Mouse (Mus musculus): Measurements from ENCODE around the gene Apba1.

The Apba1 gene

GRCm38 (mm10) chr19:23758554-23759321 is at the start of gene Apba1:
Apba1 (plus strand) TSS chr19:23758887.
- in situ Hi-C loops (cut with MboI, MseI): loop anchor here (5.0 kb wide), 1 partner anchor 66 kb away; no protein-coding TSS in a partner anchor

DNA sequence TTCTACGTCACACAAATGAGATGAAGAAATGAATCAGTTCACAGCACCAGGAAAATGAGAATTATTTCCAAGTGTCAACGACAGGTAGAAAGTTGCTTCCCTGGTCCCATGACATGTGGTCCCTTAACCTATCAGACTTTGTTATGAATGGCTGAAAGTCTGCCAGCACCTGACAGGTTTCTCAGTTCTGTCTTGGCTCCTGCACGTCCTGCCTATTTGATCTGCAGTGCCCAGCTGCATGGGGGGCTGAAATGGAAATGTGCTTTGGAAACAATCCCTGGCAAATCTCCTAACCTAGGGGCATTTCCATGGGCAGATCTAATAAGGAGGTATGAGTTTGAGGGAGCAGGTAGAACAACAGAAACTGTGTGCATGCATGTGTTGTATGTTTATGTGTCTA is 12.2 kb upstream of the Apba1 start:
- in situ Hi-C loops (cut with MboI, MseI): no loop called here

- in situ Hi-C loops (cut with MboI, MseI): loop anchor here (5.0 kb wide), 1 partner anchor 65 kb away; no protein-coding TSS in a partner anchor
These were observed 1.7 kb upstream of the Apba1 start for GRCm38 (mm10) chr19:23757011-23757410.

DNA sequence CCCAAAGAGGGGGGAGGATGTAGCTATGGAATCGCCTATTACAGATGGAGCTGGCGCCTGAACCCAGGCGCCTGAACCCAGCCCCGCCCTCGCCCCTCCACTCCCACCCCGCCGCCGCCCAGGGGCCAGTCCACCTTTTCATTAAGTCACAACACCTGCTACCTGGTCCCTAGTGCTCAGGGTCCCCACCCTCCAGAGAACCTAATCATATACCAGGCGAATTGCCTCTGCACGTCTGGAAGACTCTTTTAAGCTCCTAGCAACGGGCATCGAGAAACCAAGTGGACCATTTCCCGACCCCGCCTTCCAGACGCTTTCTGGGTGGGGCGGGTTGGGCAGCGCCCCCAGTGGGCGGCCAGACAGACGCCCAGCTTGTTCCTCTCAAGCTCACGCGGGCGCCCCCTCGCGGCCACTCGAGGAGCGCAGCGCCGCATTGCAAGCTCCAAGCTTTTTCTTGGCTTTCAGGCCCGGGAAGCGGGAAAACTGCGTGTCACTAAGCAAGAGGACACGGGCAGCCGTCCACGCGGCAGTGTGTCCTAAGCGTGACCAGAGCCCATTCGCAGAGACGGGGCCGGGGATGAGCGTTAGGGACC is 630 bp upstream of the Apba1 start:
- in situ Hi-C loops (cut with MboI, MseI): loop anchor here (5.0 kb wide), 1 partner anchor 66 kb away; no protein-coding TSS in a partner anchor

- in situ Hi-C loops (cut with MboI, MseI): loop anchor here (5.0 kb wide), 1 partner anchor 67 kb away; no protein-coding TSS in a partner anchor
These were observed 747 bp downstream of the Apba1 start for GRCm38 (mm10) chr19:23759322-23759945.

DNA sequence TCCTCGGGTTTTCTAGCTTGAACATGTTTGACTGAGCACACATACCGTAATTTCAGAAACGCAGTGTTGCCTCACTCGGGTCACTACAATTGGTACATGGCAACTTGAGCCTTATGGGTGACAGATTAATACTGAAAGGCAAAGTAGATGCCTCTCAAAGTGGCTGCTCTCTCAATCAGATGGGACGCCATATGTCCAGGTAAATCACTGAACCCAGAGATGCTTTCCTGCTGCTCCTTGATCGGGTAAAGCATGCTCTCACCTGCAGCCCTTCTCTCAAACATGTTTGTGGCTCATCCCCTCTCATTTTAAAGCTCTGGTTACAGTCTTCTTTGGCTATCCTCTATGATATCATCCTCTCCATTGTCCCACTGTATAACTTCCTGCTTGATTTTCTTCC is 4.7 kb downstream of the Apba1 start:
- in situ Hi-C loops (cut with MboI, MseI): loop anchor here (5.0 kb wide), 1 partner anchor 49 kb away; no protein-coding TSS in a partner anchor

DNA sequence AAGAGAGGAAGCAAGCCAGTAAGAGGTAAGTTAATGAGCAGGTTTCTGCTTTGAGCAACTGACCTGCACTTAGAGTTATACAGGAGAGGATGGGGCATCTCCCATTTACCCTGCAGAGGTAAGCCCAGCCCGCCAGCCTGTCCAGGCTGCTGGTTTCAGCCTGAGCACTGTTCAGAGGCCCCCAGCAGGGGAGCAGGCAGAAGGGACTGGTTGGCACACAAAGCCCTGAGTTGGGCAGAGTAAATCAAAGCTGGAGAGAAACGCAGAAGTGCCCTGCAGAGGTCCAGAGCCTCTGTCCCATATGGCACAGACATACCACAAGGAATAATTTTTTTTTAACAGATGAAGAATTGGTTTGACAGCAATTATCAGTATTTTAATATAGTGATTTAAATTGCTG is 5.4 kb downstream of the Apba1 start:
- in situ Hi-C loops (cut with MboI, MseI): loop anchor here (5.0 kb wide), 1 partner anchor 48 kb away; no protein-coding TSS in a partner anchor

DNA sequence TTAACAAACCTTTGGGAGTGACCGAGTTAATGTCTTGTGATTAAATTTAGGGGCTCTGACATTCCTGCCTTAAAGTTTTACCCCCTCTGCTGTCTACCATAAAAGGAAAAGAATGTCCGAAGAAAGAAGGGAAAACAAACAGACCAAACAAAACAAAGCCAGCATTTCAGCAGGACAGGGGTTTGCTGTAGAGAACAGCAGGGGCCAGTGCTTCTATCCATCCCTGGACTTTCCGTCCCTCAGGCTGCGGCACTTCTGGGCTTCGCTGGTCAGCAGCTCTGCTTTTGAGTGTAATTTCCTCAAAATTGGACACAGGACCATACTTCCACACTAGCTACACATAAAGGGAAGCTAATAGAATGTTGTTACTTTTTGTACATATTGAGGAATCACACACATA is 10.2 kb downstream of the Apba1 start:
- in situ Hi-C loops (cut with MboI, MseI): no loop called here

GRCm38 (mm10) chr19:23770494-23771423 is 12.1 kb downstream of the Apba1 start:
- in situ Hi-C loops (cut with MboI, MseI): no loop called here

- in situ Hi-C loops (cut with MboI, MseI): no loop called here
These were observed 13.3 kb downstream of the Apba1 start for GRCm38 (mm10) chr19:23771971-23772370.

GRCm38 (mm10) chr19:23775356-23775755 is 16.7 kb downstream of the Apba1 start:
- in situ Hi-C loops (cut with MboI, MseI): no loop called here

- in situ Hi-C loops (cut with MboI, MseI): no loop called here
These were observed 20.4 kb downstream of the Apba1 start for GRCm38 (mm10) chr19:23779130-23779529.

GRCm38 (mm10) chr19:23780105-23780504 is 21.4 kb downstream of the Apba1 start:
- in situ Hi-C loops (cut with MboI, MseI): no loop called here

DNA sequence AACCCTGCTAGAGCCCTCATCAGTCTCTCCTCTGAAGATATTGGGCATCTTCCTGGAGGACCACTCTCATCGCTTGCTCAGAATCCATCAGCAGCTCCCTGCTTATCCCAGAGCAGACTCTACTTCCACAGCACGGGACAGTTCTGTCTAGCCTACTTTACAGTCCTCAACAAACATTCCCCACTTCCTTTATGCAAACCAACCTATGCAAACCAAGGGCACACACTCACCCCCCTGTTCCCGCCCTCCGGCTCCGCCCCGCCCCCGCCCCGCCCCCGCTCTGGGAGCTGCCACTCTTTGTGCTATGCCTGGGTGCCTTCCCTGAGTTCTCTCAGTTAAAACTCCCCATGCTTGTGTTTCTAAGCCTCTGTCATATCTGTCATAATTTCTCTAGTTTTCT is 23.3 kb downstream of the Apba1 start:
- in situ Hi-C loops (cut with MboI, MseI): no loop called here

DNA sequence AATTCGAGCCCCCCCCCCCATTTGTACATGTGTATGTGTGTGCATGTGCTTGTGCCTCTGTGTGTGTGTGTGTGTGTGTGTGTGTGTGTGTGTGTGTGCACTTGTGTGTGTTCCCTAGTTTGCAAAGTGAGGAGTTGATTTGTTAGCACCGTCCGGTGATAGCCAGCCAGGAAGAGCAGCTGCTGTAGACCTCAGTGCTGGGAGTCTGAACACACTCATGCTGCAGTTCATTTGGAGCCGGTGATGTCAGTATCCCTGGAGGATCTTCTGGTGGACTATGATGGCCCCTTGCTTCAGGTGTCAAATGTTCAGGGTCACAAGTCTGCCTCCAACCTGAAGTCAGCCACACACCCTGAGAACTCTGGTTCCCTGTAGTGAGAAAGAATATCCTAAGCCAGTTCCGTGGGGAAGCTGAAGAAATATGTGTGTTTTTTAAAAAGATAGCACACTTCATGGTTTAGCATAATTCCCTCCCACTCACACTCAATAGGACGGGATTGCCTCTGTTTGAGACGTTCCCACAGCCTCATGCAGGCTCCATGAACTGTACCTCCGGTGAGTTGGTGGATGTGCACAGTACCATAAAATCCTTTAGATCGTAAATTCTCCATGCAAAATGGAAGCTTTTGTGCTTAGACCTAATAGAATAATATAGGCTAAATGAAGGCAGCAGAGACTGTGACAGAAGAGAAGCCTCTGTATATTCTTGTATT is 29.9 kb downstream of the Apba1 start:
- in situ Hi-C loops (cut with MboI, MseI): no loop called here

DNA sequence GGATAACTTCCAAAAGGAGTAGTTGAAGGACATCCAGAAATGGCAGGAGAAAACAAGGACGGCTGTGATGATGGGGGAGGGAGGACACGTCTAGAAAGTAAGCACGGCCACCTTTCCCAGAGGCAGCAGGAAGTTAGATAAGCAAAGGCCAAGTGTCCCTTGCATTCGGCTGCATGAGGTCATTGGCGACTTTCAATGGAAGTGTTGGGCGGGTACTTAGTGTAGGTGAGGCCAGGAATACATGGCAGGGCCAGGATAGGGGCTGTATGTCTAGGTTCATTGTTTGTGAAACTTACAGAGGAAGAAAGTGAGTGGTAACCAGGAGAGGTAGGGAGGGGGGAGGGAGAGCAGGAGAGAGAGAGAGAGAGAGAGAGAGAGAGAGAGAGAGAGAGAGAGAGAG is 33.0 kb downstream of the Apba1 start:
- in situ Hi-C loops (cut with MboI, MseI): no loop called here

GRCm38 (mm10) chr19:23792559-23792958 is 33.9 kb downstream of the Apba1 start:
- in situ Hi-C loops (cut with MboI, MseI): no loop called here

DNA sequence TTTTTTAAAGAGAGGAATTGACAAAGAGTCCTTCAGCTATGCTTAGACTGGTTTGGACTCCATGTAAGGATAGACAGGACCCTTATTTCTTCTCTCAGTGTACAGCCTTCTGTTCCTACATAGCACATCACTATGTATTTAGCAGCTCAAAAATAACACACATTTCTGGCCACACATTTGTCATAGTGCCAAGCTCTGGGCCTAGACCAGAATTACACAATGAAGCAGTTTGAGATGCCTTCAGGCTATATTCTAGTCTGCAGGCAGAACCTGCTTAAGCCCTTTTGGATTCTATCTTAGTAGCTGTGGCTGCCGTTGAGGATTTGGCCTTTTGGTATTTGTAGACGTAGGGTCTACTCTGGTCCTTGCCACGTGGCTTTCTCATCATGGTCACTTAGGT is 35.8 kb downstream of the Apba1 start:
- in situ Hi-C loops (cut with MboI, MseI): no loop called here

- in situ Hi-C loops (cut with MboI, MseI): no loop called here
These were observed 36.5 kb downstream of the Apba1 start for GRCm38 (mm10) chr19:23795156-23795555.

DNA sequence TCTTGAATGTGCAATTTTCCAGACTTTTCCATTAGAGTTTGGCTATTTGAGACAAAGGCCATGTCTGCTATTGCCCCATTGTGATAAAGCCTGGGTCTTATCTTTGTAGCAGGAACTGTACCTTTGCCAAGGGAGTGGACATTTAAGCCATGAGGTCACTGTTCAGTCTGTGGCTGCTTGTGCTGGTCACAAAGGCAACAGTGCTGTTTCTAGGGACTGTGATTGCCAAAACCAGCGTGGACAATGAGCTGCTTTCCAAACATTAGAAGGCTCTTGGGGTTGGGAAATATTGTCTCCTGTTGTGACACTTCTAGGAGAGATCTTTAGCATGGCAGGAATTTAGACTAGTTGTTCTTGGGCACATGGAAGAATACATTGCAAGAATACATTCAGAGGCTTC is 42.5 kb downstream of the Apba1 start:
- in situ Hi-C loops (cut with MboI, MseI): loop anchor here (10.0 to 25.0 kb wide), 2 partner anchors 64 to 1436 kb away; partner anchors contain the start of gene Kank1
